Mouse (Mus musculus): Measurements from ENCODE around the gene Gm28038. TPM values are rescaled to one million over a fixed set of nuclear protein-coding genes. Genes with fewer than 3 reads are reported as not detected.

Gm28038 gene
- polyA plus RNA-seq, 1 experiment from 2014 or later, result not detected

DNA sequence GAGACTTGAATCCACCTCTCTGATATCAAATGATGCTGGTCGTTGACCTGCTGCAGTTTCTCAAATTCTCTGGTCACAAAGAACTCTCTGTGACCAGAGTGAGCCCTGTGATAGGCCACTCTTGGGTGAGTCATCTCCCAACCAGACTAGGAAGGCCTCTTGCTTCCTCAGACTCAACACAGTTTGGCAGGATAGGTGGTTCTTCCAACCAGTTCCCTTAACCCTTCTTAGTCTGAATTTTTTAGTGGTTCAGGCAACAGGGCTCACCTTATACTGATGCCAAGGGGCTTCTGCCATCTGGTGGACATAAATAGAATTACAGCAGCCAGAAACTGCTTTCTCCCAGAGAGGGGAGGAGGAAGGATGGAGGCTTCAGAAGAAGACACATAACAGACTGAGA, 10.7 kb upstream of the Gm28038 start:
- Histone ChIP-seq H3K4me3 (ENCODE audit: low read length) (no peak overlapping the region), H3K9ac (ENCODE audit: low read depth, low read length) (no peak overlapping the region), H3K4me2 (ENCODE audit: low read depth, low read length) (no peak overlapping the region), H3K27ac (ENCODE audit: low read length) (peak overlapping the region; percentile 77), H3K9me3 (ENCODE audit: control insufficient read depth, low read length) (no peaks in the 10 kb centered on the region), H3K36me3 (ENCODE audit: control insufficient read depth, insufficient read depth, low read length) (no peaks in the 10 kb centered on the region), H3K27me3 (replicated peaks; ENCODE audit: control insufficient read depth, insufficient read depth, low read length) (no peaks in the 10 kb centered on the region), H3K4me1 (ENCODE audit: control insufficient read depth, insufficient read depth, low read length) (peaks cover 29% of the 10 kb centered on the region)
- ATAC-seq, result peak; percentile 83
- WGBS, result 15% methylated on average over 1 of the region's 1 CpGs

DNA sequence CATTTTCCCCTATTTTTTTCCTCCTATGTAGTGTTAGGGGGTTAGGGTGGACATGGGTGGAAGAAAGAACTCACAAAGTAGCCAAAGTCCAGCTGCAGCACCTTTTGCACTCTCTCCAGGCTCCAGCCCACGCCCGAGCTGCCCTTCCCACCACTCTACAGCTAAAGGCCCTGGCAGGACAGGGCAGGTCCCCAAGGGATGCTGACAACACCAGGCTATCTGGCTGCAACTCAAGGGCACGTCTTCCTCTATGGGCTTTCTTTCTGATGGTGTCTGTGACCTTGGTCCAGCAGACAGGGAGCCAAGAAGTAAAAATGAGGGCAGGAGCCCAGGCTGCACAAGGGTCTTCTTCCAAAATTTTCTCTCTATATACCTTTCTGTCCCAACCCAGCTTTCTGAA, 808 bp downstream of the Gm28038 start:
- WGBS, result 70% methylated on average over 3 of the region's 3 CpGs
- Histone ChIP-seq H3K4me2 (ENCODE audit: low read depth, low read length) (no peak overlapping the region), H3K27ac (ENCODE audit: low read length) (no peak overlapping the region), H3K27me3 (replicated peaks; ENCODE audit: control insufficient read depth, insufficient read depth, low read length) (no peaks in the 10 kb centered on the region), H3K9me3 (ENCODE audit: control insufficient read depth, low read length) (no peaks in the 10 kb centered on the region), H3K36me3 (ENCODE audit: control insufficient read depth, insufficient read depth, low read length) (no peaks in the 10 kb centered on the region), H3K4me1 (ENCODE audit: control insufficient read depth, insufficient read depth, low read length) (peaks cover 8% of the 10 kb centered on the region), H3K9ac (ENCODE audit: low read depth, low read length) (no peak overlapping the region), H3K4me3 (ENCODE audit: low read length) (no peak overlapping the region)
- ATAC-seq, result no peak

DNA sequence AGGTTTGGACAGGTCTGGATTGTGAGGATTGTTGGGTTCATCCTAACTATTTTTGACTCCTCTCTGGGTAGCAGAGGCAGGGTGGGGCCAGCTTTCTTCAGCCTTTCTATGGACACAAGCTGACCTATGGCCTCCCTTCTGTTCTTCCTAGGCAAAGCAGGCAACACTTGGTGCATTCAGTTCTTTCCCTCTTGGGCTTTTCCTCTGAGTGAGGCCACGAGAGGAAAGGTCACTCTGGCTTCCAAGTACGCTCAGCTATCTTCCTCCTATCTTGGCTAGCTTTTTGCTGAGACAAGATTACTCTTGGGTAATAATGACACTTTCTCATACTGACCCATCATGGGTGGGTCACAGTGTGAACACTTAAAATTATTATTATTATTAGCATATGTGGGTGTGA, 2.4 kb downstream of the Gm28038 start:
- H3K4me1 ChIP-seq (ENCODE audit: control insufficient read depth, insufficient read depth, low read length), result peaks cover 18% of the 10 kb centered on the region
- H3K4me2 ChIP-seq (ENCODE audit: low read depth, low read length), result no peak overlapping the region
- ATAC-seq, result no peak
- H3K9me3 ChIP-seq (ENCODE audit: control insufficient read depth, low read length), result no peaks in the 10 kb centered on the region
- H3K27ac ChIP-seq (ENCODE audit: low read length), result no peak overlapping the region
- no peaks in the 10 kb centered on the region for H3K27me3 ChIP-seq (replicated peaks; ENCODE audit: control insufficient read depth, insufficient read depth, low read length)
- H3K36me3 ChIP-seq (ENCODE audit: control insufficient read depth, insufficient read depth, low read length), result no peaks in the 10 kb centered on the region
- H3K9ac ChIP-seq (ENCODE audit: low read depth, low read length), result no peak overlapping the region
- WGBS, result 76% methylated on average over 2 of the region's 2 CpGs
- H3K4me3 ChIP-seq (ENCODE audit: low read length), result no peak overlapping the region

DNA sequence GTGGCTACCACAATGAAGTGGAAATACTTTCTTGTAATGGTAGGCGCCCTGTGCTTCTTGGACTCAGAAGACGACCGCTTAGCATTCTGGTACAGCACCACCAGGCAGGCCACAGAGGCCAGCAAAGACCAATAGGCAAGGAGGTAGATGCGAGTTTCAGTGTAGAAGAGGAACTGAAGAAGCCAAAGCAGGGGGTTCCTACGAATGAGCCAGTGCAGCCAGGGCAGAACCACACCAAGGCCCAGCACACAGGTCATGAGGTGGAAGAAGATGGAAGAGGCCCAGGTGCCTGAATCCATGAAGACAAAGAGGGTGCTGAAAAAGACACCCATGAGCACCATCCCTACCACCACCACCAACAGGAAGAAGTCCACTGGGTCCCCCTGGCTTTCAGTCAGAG, 4.2 kb downstream of the Gm28038 start:
- Histone ChIP-seq H3K4me1 (ENCODE audit: control insufficient read depth, insufficient read depth, low read length) (peaks cover 18% of the 10 kb centered on the region), H3K9ac (ENCODE audit: low read depth, low read length) (peak overlapping the region; percentile 92), H3K27ac (ENCODE audit: low read length) (no peak overlapping the region), H3K36me3 (ENCODE audit: control insufficient read depth, insufficient read depth, low read length) (no peaks in the 10 kb centered on the region), H3K27me3 (replicated peaks; ENCODE audit: control insufficient read depth, insufficient read depth, low read length) (no peaks in the 10 kb centered on the region), H3K4me2 (ENCODE audit: low read depth, low read length) (peak overlapping the region; percentile 89), H3K9me3 (ENCODE audit: control insufficient read depth, low read length) (no peaks in the 10 kb centered on the region), H3K4me3 (ENCODE audit: low read length) (peak overlapping the region; percentile 98)
- 87% methylated on average over 5 of the region's 5 CpGs for WGBS
- ATAC-seq, result no peak

DNA sequence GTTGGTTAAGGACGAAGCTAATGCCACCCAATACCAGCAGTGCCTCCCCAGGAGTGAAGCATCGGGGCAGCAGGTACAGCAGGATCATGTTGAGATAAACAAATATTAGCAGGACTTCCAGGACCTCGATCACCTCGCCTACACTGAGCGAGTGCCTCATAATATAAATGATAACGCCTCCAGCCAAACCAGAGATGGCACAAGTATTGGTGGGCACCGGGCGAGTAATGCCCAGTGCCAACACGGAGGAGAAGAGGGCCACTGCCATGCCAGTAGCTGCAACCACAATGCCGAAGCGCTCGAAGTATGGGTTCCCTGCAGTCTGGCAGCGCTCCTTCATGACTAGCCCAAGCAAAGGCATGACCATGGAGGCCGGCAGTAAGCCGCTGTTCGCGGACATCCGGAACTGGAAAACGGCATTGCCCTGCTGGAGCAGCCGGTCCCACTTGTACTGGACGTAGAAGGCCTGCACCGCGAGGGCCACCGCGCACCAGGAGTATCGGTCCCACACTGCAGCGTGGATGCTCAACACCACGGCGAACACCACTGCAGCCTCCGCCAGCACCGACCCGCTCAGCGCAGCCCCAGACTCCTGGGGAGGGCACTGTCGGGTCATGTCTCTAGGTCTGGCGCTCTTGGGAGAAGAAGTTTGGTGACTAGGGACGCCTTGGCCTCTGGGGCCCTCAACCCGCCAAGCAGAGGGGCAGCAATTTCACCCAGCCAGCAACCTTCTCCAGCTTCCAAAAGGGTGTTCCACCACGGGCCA, 4.8 kb downstream of the Gm28038 start:
- ATAC-seq, result peak; percentile 69
- 10% methylated on average over 38 of the region's 38 CpGs for WGBS
- no peaks in the 10 kb centered on the region for H3K36me3 ChIP-seq (ENCODE audit: control insufficient read depth, insufficient read depth, low read length)
- H3K9ac ChIP-seq (ENCODE audit: low read depth, low read length), result peak overlapping the region; percentile 92
- peaks cover 18% of the 10 kb centered on the region for H3K4me1 ChIP-seq (ENCODE audit: control insufficient read depth, insufficient read depth, low read length)
- no peaks in the 10 kb centered on the region for H3K9me3 ChIP-seq (ENCODE audit: control insufficient read depth, low read length)
- peak overlapping the region; percentile 45; the same call in 1 of the 2 replicates for H3K27ac ChIP-seq (ENCODE audit: low read length)
- H3K4me2 ChIP-seq (ENCODE audit: low read depth, low read length), result peak overlapping the region; percentile 89
- peak overlapping the region; percentile 98 for H3K4me3 ChIP-seq (ENCODE audit: low read length)
- H3K27me3 ChIP-seq (replicated peaks; ENCODE audit: control insufficient read depth, insufficient read depth, low read length), result no peaks in the 10 kb centered on the region

DNA sequence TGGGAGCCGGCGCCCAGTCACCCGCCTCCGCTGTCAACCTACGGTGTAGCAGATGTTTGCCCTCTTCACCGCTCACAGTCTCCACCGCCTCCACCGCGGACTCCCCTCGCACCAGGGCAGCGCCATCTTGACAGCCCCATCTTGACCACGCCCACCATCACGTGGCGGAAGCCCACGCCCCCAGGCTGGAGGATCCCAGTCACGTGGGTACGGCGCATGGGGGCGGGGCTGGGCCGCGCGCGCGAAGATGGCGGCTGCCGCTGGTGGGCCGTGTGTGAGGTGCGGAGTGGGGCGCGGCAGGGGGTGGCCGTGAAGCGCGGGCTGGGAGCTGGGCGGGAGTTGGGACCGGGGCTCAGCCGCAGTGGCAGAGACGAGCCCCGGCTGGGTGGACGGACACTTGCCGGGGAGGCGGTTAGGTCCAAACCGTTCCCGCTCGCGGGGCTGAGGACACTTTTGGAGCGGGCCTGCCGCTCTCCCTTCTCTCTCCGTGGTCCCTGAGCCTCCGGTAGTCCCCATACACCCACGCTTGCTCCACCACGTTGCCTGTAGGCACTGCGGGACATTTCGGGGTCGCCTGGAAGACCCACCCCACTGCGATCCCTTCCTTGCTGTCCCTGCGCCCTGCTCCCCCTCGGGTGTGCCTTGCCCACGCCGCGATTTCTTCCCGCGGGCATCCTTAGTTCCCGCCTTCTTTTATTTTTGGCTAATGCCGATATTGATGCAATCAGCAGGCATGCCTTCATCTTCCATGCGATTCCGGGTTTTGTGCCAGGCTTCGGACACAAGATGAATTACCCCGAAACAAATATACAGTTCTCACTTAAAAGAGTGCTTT, 5.6 kb downstream of the Gm28038 start, which contains the start of the genes Dolk and Nup188:
TSS of gene Dolk (minus strand) at position 143 of the 835 bp plus-strand sequence.
TSS of gene Nup188 (plus strand) at position 206 of the 835 bp plus-strand sequence.
- peak within 1 kb of the TSS; percentile 98 for H3K4me3 ChIP-seq (ENCODE audit: low read length)
- H3K27me3 ChIP-seq (replicated peaks; ENCODE audit: control insufficient read depth, insufficient read depth, low read length), result no peaks in the 10 kb centered on the region
- no peaks in the 10 kb centered on the region for H3K36me3 ChIP-seq (ENCODE audit: control insufficient read depth, insufficient read depth, low read length)
- peak within 1 kb of the TSS; percentile 74 for H3K27ac ChIP-seq (ENCODE audit: low read length)
- H3K4me2 ChIP-seq (ENCODE audit: low read depth, low read length), result peak within 1 kb of the TSS; percentile 89
- H3K4me1 ChIP-seq (ENCODE audit: control insufficient read depth, insufficient read depth, low read length), result peaks cover 18% of the 10 kb centered on the region
- H3K9ac ChIP-seq (ENCODE audit: low read depth, low read length), result peak within 1 kb of the TSS; percentile 92
- H3K9me3 ChIP-seq (ENCODE audit: control insufficient read depth, low read length), result no peaks in the 10 kb centered on the region
- WGBS, result under 1% methylated on average over 68 of the region's 68 CpGs
- ATAC-seq, result peak; percentile 90

DNA sequence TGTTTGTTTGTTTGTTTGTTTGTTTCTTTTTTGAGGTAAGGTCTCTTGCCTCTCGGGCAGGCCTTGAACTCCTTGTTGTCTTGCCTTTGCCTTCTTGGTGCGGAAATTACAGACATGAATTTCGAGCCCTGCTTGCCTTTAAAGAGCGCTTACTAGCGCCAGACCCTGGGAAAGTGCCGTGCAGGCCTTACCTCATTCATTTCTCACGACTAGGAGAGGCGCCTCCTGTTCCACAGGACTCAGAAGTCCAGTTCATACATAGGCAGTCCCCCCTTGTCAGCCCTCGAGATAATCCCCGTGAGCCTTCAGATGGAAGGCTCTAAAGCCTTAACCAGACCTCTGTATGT, 6.2 kb downstream of the Gm28038 start:
- H3K9ac ChIP-seq (ENCODE audit: low read depth, low read length), result peak overlapping the region; percentile 92
- no peaks in the 10 kb centered on the region for H3K9me3 ChIP-seq (ENCODE audit: control insufficient read depth, low read length)
- peak overlapping the region; percentile 74 for H3K27ac ChIP-seq (ENCODE audit: low read length)
- H3K4me2 ChIP-seq (ENCODE audit: low read depth, low read length), result peak overlapping the region; percentile 67
- H3K36me3 ChIP-seq (ENCODE audit: control insufficient read depth, insufficient read depth, low read length), result no peaks in the 10 kb centered on the region
- peaks cover 18% of the 10 kb centered on the region for H3K4me1 ChIP-seq (ENCODE audit: control insufficient read depth, insufficient read depth, low read length)
- peak overlapping the region; percentile 98 for H3K4me3 ChIP-seq (ENCODE audit: low read length)
- WGBS, result 0% methylated on average over 10 of the region's 10 CpGs
- H3K27me3 ChIP-seq (replicated peaks; ENCODE audit: control insufficient read depth, insufficient read depth, low read length), result no peaks in the 10 kb centered on the region
- no peak for ATAC-seq

DNA sequence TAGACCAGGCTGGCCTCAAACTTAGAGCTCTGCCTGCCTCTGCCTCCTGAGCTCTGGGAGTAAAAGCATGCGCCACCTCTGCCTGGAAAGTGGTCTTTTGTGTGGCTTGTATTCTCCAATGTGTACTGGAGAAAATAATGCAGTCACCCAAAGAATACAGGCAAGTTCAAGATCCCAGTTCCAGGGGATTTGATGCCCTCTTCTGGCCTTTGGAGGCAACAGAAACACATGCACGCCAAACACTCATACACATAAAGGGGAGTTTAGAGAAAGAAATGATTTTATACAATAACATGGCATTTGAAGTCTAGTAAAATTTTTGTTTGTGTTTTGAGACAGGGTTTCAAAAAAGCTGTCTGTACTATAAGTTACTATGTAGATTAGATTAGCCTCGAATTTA, 18.7 kb downstream of the Gm28038 start:
- 0 out of 2 replicates have a peak, but pooled peaks cover 14% of the 10 kb centered on the region for H3K36me3 ChIP-seq (ENCODE audit: control insufficient read depth, insufficient read depth, low read length)
- no peak for ATAC-seq
- H3K9me3 ChIP-seq (ENCODE audit: control insufficient read depth, low read length), result no peaks in the 10 kb centered on the region
- no peak overlapping the region for H3K27ac ChIP-seq (ENCODE audit: low read length)
- H3K4me1 ChIP-seq (ENCODE audit: control insufficient read depth, insufficient read depth, low read length), result no peaks in the 10 kb centered on the region
- no peak overlapping the region for H3K4me3 ChIP-seq (ENCODE audit: low read length)
- WGBS, result 70% methylated on average over 3 of the region's 3 CpGs
- H3K27me3 ChIP-seq (replicated peaks; ENCODE audit: control insufficient read depth, insufficient read depth, low read length), result no peaks in the 10 kb centered on the region
- H3K9ac ChIP-seq (ENCODE audit: low read depth, low read length), result no peak overlapping the region
- H3K4me2 ChIP-seq (ENCODE audit: low read depth, low read length), result no peak overlapping the region

DNA sequence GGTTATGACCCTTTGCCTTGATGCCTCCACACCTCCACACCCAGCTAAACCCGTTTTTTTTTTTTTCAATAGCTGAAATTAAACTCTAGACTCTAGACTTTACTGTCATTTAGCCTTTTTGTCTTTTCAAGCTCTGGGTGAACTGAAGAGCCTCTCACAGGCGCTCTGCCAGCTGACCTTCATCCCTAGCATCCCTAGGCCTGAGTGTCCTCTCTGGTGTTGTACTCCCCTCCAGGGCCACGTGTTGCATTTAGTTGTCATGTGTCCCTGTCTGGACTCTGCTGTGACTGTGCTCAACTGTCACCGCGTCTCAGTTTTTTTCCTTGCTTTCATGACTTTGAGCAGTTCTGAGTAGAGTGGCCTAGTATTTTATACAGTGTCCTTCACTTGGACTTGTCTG, 19.1 kb downstream of the Gm28038 start:
- WGBS, result 90% methylated on average over 5 of the region's 5 CpGs
- Histone ChIP-seq H3K36me3 (ENCODE audit: control insufficient read depth, insufficient read depth, low read length) (0 out of 2 replicates have a peak, but pooled peaks cover 14% of the 10 kb centered on the region), H3K27ac (ENCODE audit: low read length) (no peak overlapping the region)

More for the DNA sequence above, 19.1 kb downstream of the Gm28038 start:
- Histone ChIP-seq H3K9ac (ENCODE audit: low read depth, low read length) (no peak overlapping the region), H3K27me3 (replicated peaks; ENCODE audit: control insufficient read depth, insufficient read depth, low read length) (no peaks in the 10 kb centered on the region), H3K9me3 (ENCODE audit: control insufficient read depth, low read length) (no peaks in the 10 kb centered on the region), H3K4me3 (ENCODE audit: low read length) (no peak overlapping the region), H3K4me1 (ENCODE audit: control insufficient read depth, insufficient read depth, low read length) (no peaks in the 10 kb centered on the region), H3K4me2 (ENCODE audit: low read depth, low read length) (no peak overlapping the region)
- ATAC-seq, result no peak

Measured in intestine, embryonic 16.5 days (tissue).